Mouse (Mus musculus): Measurements from ENCODE around the gene Ablim1.

Ablim1 gene

GRCm38 (mm10) chr19:57189427-57189826, 125.3 kb downstream of the Ablim1 start:
- in situ Hi-C loops (cut with MboI, MseI), result no loop called here

- in situ Hi-C loops (cut with MboI, MseI), result no loop called here
Measured at GRCm38 (mm10) chr19:57188553-57188952, 126.2 kb downstream of the Ablim1 start.

GRCm38 (mm10) chr19:57185021-57185420, 129.7 kb downstream of the Ablim1 start:
- in situ Hi-C loops (cut with MboI, MseI), result no loop called here

DNA sequence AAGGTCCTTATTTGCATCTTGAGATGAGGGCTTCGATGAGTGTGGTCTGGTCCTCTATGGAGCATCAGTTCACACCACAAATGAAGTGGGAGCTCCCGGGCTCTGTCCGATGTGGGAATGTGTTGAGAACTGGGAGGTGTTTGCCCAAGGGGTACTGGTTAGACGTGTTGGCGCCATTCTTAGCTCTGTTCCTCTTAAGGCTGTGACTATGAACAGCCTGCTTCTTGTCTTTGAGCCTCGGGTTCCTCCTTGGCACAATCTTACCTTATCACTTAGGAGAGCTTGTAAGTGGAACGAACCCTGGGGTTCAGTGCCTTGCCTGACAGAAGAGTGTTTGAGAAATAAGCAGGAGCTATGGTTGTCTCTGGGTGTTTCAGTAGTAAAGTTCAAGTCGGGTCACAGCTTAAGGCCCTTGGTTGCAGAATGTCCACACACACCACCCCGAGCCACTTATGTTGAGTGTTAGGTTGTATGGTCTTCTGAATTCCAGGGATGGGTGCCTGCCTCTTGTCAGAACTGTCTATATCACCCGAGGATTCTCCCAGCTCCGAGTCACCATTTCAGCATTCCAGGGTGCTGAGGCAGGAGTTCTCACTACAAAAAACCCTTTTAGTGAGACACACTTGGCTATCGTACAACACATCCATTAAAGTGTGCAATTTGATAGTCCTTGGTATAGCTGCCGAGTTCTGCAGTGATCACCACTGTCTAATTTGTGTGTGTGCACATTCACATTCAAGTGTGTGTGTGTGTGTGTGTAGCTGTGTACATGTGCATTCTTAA, 131.6 kb downstream of the Ablim1 start:
- in situ Hi-C loops (cut with MboI, MseI), result no loop called here

GRCm38 (mm10) chr19:57181852-57182528, 132.7 kb downstream of the Ablim1 start:
- in situ Hi-C loops (cut with MboI, MseI), result no loop called here

GRCm38 (mm10) chr19:57181317-57181716, 133.4 kb downstream of the Ablim1 start:
- in situ Hi-C loops (cut with MboI, MseI), result no loop called here

DNA sequence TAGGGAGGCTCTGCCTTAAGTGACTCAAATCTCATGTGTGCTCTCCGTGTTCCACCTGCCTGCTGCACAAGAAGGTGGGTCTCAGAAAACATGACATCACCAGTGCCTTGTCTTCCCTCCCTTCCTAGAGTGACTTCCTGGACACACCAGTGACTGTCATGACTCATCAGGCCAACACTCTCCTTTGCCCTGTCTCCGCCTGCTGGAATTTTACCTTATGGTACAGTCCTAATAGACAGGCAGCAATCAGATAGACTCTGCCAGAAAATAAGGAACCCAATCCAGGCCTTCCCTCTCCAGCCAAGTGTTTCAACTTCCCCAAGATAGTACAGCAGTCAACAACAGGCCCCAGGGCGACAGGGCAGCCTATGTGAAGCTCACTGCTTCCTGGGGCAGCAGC, 133.8 kb downstream of the Ablim1 start:
- in situ Hi-C loops (cut with MboI, MseI), result no loop called here

DNA sequence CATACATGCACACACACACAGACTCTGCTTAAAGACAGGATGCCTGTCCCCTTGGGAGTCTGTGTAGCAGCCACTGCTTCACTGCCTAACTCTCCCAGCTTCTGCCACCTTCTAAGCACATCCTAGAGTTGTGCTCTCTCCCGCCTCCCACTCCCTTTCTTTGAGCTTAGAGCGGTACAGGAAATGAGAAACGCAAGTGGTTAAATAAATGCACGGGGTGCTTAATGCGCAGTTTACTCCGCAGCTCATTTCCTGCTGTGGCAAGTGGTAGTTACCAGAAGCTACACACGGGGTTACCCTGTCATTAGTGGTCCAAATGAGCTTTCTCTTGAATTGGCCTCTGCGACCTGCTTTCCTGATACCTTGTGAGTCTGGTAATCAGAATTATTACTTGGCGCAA, 134.4 kb downstream of the Ablim1 start:
- in situ Hi-C loops (cut with MboI, MseI), result no loop called here

DNA sequence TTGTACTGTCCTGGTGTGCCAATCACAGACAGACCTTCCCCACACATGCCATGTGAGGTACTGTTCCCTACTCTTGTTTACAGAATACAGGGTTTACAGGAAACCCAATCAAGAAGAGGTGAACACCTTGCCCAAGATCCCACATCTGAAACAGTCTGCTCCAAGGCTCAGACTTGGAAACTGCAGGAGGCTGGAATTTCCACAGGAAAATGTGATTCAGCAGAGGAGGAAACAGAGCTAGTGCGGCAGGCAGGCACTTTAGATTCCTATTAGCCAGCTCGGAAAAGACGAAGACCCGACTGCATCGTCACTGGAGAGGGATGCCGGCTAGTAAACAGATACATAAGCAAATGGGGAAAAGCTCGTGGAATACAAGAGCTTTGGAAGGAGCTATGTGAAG, 135.4 kb downstream of the Ablim1 start:
- in situ Hi-C loops (cut with MboI, MseI), result no loop called here

DNA sequence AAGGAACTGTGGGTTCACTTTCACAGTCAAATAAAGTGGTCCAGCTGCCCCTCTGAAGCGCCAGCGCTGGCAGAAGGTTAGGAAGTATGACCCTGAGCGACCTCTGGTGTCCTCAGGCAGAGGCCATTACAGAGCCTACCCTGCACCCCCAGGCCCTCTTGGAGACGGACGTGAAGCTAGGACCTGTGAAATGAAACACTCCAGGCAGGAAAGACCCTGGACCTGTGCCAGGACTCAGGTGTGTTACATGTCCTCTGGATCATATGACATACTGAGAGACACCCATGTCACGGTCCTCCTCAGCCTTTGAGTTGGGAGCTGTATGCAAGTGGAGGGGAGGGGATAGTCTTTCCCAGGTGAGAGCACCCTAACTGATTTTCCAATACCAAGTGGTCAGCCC, 137.4 kb downstream of the Ablim1 start:
- in situ Hi-C loops (cut with MboI, MseI), result no loop called here

DNA sequence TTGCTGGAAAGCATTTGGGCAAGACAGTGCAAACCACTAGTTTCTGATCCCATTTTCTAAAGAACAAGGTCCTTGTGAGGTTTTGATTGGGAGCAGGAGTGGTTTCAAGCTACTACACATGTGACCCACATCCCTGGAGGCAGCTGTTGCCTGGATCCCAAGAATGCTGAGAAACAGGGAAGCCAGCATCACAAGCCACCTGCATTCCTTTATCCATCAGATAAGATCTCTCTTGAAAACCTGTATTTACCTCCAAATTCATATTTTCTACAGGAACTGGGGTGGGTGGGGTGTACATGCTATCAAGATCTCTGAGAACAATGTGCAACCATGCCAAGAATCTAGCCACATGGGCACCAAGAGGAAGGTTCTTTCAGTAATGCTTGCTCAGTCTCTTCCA, 139.6 kb downstream of the Ablim1 start:
- in situ Hi-C loops (cut with MboI, MseI), result no loop called here

GRCm38 (mm10) chr19:57174541-57174940, 140.2 kb downstream of the Ablim1 start:
- in situ Hi-C loops (cut with MboI, MseI), result loop anchor here (25.0 kb wide), 2 partner anchors 463 to 612 kb away; no protein-coding TSS in a partner anchor

DNA sequence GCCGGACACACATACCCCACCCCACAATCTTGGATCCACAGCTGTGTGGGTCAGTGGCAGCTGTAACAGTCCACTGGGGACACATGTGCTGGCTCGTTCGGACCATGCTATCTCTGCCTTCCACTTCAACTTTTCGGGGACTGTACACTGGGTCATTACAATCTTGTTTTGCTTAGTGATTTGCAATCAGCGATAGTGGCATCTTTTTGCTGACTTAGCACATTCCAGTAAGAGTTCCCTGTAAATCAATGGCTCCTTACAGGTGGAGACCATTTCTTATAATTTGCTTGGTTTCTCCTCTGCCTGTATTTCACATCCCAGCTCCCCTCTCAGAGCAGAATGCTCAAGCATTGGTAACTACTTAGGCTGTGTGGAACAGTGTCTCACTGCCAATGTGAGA, 140.7 kb downstream of the Ablim1 start:
- in situ Hi-C loops (cut with MboI, MseI), result loop anchor here (25.0 kb wide), 2 partner anchors 463 to 612 kb away; no protein-coding TSS in a partner anchor

DNA sequence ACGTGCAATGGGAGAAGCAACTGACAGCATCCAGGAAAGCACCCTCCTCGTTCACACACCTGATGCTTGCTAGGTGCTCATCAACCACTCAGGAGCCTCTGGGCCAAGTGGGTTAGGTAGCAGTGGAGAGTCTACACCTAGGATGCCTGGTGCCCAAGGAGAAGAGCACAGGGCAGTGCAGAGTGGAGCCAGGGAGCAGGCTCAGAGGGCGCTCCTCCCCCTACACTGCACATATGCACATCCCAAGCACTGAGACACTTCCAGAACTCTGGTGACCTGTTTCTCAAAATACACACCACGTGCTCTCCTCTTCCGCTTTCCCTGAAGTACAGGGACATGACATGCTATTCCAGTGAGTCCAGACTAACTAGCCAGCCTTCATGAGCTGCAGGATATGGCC, 142.4 kb downstream of the Ablim1 start:
- in situ Hi-C loops (cut with MboI, MseI), result loop anchor here (25.0 kb wide), 2 partner anchors 465 to 610 kb away; no protein-coding TSS in a partner anchor

DNA sequence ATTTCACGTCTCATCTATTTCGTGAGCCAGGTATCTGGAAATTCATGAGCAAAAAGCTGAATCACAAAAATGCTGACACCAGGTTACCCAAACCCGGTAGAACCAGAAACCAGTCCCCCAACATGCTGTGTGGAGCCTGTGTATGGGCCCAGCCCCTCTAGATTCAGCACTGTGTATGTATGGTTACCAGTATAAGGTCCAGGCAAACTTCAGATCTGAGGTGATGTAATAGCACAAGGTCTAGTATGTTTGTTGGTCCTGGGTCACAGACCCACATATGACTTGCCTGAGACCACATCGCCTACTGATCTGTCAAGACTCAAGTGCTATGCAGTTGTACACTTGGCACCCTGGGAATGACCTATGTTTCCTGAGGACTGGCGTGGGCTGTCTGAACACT, 143.8 kb downstream of the Ablim1 start:
- in situ Hi-C loops (cut with MboI, MseI), result loop anchor here (25.0 kb wide), 2 partner anchors 466 to 609 kb away; no protein-coding TSS in a partner anchor

DNA sequence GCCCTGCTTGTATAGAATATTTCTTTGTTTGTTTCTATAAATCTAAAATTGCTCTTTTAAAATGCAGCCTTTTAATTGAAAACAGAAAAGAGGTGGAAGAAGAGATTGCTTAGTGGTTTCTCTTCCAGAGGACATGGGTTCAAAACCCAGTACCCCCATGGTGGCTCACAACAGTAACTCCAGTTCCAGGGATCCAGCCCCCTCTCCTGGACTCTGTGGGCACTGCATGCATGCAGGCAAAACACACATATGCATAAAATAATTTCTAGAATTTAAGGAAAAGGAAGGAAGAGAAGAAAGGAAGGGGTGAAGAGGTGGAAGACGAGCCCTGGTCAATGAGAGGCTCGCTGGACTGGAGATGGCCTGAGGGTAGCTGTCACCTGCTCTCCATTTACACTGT, 145.2 kb downstream of the Ablim1 start:
- in situ Hi-C loops (cut with MboI, MseI), result loop anchor here (25.0 kb wide), 2 partner anchors 468 to 607 kb away; no protein-coding TSS in a partner anchor

DNA sequence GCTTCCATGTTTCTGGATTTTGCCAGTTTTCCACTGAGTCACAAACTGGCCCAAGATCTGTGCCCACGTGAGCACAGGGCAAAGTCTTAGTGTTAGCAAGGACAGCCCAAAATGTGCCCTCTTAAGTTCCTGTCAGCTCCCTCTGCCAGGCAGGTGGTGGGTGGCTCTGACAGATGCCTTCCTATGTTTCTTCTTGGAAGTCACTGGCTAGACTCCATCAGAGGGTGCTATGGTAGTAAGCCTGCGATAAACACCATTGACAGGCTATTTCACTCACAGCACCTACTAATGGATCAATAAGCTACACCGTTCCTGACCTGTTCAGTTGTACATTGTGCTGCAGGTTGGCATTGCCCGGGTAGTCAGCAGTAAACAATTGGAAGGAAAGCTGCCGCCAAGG, 147.0 kb downstream of the Ablim1 start:
- in situ Hi-C loops (cut with MboI, MseI), result loop anchor here (25.0 kb wide), 2 partner anchors 470 to 605 kb away; no protein-coding TSS in a partner anchor

DNA sequence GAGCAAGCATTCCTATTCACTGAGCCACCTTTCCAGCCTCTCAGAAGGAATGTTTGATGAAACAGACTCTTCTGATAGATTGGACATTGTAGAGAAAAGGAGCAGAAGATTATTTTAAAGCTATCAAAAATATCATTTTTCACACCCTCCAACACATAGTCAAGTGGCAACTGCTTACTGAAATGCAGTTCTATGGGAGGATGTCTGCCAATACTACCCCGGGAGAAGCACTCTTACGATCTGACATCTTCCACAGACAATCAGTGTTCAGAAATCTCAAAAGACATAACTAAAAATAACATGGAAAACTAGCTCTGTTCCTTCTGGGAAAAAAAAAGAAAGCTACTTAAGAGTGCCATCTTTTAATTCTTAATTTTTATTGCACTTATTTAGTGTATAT, 149.8 kb downstream of the Ablim1 start:
- in situ Hi-C loops (cut with MboI, MseI), result loop anchor here (5.0 to 25.0 kb wide), 3 partner anchors 162 to 603 kb away; no protein-coding TSS in a partner anchor

GRCm38 (mm10) chr19:57163315-57163714, 151.4 kb downstream of the Ablim1 start:
- in situ Hi-C loops (cut with MboI, MseI), result loop anchor here (5.0 to 25.0 kb wide), 3 partner anchors 164 to 601 kb away; no protein-coding TSS in a partner anchor

DNA sequence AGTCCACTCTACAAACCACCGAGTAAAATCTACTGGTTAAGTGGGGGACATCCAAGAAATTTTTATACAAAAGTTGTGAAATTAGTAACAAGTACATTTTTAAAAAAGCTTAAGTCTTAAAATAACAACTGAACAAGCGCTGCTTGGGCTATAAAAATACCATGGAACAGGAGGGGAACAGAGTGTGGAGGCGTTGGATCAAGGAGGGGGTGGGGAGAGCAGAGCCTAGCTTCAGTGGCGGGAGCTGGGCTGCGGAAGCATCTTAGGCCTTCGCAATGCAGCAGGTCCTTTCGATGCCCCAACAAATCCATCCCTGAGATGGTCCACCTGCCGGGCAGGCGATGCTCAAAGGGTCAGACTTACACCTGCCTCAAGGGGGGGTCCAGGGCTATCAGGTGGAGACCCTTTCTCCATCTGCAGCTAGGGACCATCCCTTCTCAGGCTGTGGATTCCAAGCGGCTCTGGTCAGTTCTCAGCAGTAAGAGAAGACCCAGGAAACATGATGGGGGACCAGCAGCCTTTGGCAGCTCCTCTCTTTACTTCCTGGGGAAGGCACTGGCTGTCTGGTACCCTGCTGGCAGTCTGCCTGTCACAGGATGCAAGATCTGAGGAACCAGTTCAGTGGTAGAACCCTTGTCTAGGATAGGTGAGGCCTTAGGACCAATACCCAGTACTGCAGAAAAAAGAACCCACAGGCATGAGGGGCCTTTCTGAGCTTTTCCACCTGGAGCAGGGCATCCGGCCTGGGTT, 152.6 kb downstream of the Ablim1 start:
- in situ Hi-C loops (cut with MboI, MseI), result loop anchor here (5.0 to 25.0 kb wide), 3 partner anchors 165 to 600 kb away; no protein-coding TSS in a partner anchor

DNA sequence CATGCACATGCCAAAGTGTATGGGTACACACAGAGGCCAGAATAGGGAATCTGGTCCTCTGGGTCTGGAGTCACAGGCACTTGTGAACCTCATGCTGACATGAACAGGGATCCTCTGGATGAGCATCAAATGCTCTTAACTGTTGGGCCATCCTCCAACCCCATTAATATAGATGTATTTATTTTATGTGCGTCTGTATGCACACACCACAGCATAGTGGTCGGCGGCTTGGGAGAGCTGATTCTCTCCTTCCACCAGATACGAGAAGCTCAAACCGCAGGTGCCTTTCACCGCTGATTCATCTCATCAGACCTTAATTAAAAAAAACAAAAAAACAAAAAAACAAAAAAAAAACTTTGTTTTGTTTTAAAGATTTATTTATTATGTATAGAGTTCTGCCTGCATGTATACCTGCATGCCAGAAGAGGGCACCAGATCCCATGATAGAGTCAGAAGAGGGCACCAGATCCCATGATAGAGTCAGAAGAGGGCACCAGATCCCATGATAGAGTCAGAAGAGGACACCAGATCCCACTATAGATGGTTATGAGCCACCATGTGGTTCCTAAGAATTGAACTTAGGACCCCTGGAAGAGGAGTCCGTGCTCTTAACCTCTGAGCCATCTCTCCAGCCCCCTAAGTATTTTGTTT, 153.6 kb downstream of the Ablim1 start:
- in situ Hi-C loops (cut with MboI, MseI), result loop anchor here (5.0 to 25.0 kb wide), 3 partner anchors 166 to 599 kb away; no protein-coding TSS in a partner anchor

All from T-helper 1 cell (primary cell).